In genomic region chr5:148615706-148616366, GRCm38 (mm10) we compare ENCODE assay signal across 8 mouse cellular contexts.
DNase-seq lines count a peak whose midpoint lies in the region; TF ChIP-seq lines count a peak whose summit lies in the region.

No protein-coding gene starts in this region.

- intact Hi-C loops in heart, postnatal 10 days (cut with DNase I), result no loop called here
- intact Hi-C loops in left cerebral cortex, adult 2 months (cut with DNase I), result no loop called here

- 0 out of 2 replicates have a peak, but pooled peaks cover 4% of the 10 kb centered on the region for H3K9me3 ChIP-seq in midbrain, embryonic 10.5 days (replicated peaks)

- peak; percentile 19 for DNase-seq in kidney, postnatal 14 days
- DNase-seq in kidney, adult 18-20 months, result no peak
- peak; percentile 68 for DNase-seq in embryo, embryonic 10.5 days (ENCODE audit: low spot score)
- DNase-seq in heart, postnatal 10 days, result peak; percentile 29 to 65
- DNase-seq in midbrain, embryonic 10.5 days (ENCODE audit: low spot score), result peak; percentile 37
- no peak for DNase-seq in spleen, postnatal 36 days (ENCODE audit: low spot score in 2 of 2)
- no peak for DNase-seq in thymus, postnatal 36 days
- no peak for DNase-seq in left cerebral cortex, adult 2 months (ENCODE audit: extremely low spot score in 1 of 2, low spot score in 2 of 2)

- H3K36me3 ChIP-seq in midbrain, embryonic 10.5 days, result no peaks in the 10 kb centered on the region

- TF ChIP-seq CTCF in left cerebral cortex, adult 2 months (IDR thresholded peaks at IDR 0.05), result no peak

- H3K4me3 ChIP-seq in midbrain, embryonic 10.5 days, result no peak overlapping the region
- no peak overlapping the region for H3K4me3 ChIP-seq in left cerebral cortex, adult 2 months

- peak overlapping the region; percentile 65 for H3K27ac ChIP-seq in midbrain, embryonic 10.5 days (replicated peaks)
- no peak overlapping the region for H3K27ac ChIP-seq in left cerebral cortex, adult 2 months

- 69% methylated on average over 10 of the region's 10 CpGs for WGBS in midbrain, embryonic 10.5 days

- H3K4me1 ChIP-seq in midbrain, embryonic 10.5 days, result peaks cover 12% of the 10 kb centered on the region

- H3K27me3 ChIP-seq in midbrain, embryonic 10.5 days (ENCODE audit: low read depth, poor library complexity, severe bottlenecking), result no peaks in the 10 kb centered on the region

Comparison
In these comparisons a context has a peak if more than half of its experiments do, and no peak if none do; other contexts are left out.
1. DNase-seq: peak in kidney, postnatal 14 days (single experiment), embryo, embryonic 10.5 days (single experiment), heart, postnatal 10 days (2 of 2) and midbrain, embryonic 10.5 days (single experiment); none in kidney, adult 18-20 months (single experiment), spleen, postnatal 36 days (0 of 2), thymus, postnatal 36 days (0 of 2) and left cerebral cortex, adult 2 months (0 of 2).